In the genomic region with DNA sequence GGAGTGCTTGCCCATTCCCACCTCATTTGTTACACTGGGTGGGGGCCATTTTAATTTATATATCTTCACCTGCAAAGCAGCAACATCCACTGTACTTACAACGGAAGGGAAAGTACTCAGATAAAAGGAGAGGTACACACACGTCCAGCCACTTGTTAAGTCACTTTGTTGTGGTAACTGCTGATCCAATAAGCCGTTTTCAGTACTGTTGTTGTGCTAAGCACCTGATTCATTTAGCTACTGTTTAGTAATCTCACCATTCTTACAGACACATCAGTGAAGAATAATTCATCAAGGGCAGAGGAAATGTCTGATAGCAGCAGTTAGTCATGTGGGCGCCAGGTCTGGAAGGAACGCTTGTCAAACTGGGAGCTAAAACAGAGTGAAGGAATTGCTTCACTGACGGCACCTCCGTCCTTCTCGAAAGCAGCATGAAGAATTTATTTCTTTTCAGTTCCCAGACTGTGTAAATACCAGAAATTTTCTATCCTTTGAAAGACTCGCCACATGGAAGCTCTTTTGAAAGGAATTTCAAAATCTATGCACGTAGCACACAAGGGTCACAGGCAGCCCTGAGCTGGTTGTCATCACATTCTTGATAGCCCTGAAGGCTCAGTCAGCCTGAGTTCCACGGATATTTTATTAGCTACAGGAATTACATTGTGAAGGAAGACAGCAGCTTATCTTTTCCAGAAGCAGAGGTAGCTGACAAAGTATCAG, we compare ENCODE assay signal across 10 mouse cellular contexts.
A peak's percentile ranks its signal among the peaks of the same experiment; 100 is the strongest.
DNase-seq lines count a peak whose midpoint lies in the region; ATAC-seq and TF ChIP-seq lines count a peak whose summit lies in the region.
"Had no signal": no experiment of that assay in that cellular context is flagged by ENCODE, and none has a peak within 500 bp of the region (broad histone marks: within the 10 kb centered on the region; RNA-seq: fewer than 3 reads in every experiment).

No protein-coding gene starts in this region.

- ATAC-seq in heart, embryonic 16.5 days (replicated peaks; ENCODE audit: extremely low read depth, insufficient read depth, low FRiP score): peak; percentile 37; the same call in 1 of the 2 replicates
- ATAC-seq in embryonic facial prominence, embryonic 12.5 days (ENCODE audit: insufficient number of reproducible peaks, insufficient read depth, low FRiP score, low TSS enrichment): 0 out of 2 replicates have a peak, but pooled peaks have one; percentile 22
- ATAC-seq: Patski had no signal

- H3K27ac ChIP-seq in heart, embryonic 16.5 days (ENCODE audit: low read length): peak overlapping the region; percentile 65
- H3K27ac ChIP-seq in ES-E14 (ENCODE audit: insufficient read depth, low read depth, low read length, poor library complexity, severe bottlenecking): no peak overlapping the region
- H3K27ac ChIP-seq in embryonic facial prominence, embryonic 12.5 days: peak overlapping the region; percentile 50; the same call in 1 of the 2 replicates

- WGBS in heart, embryonic 16.5 days: 12% methylated on average over 11 of the region's 11 CpGs
- 37% methylated on average over 11 of the region's 11 CpGs for WGBS in embryonic facial prominence, embryonic 12.5 days

- no peak overlapping the region for H3K4me3 ChIP-seq in heart, embryonic 16.5 days (ENCODE audit: low read length)
- H3K4me3 ChIP-seq in ES-E14 (ENCODE audit: insufficient read depth in 1 of 2, low read depth in 1 of 2, low read length in 2 of 2, poor library complexity in 1 of 2, severe bottlenecking in 1 of 2): no peak overlapping the region
- no peak overlapping the region for H3K4me3 ChIP-seq in embryonic facial prominence, embryonic 12.5 days

- in situ Hi-C loops in ES-E14 (cut with MboI; ENCODE audit: low sequenced_read_pairs in 2 of 2, unreplicated experiment in 2 of 2): no loop called here

- peaks cover 24% of the 10 kb centered on the region for H3K4me1 ChIP-seq in heart, embryonic 16.5 days (ENCODE audit: control insufficient read depth, insufficient read depth, low read length)
- H3K4me1 ChIP-seq in ES-E14 (ENCODE audit: control insufficient read depth in 2 of 2, insufficient read depth in 2 of 2, low read length in 2 of 2, poor library complexity in 1 of 2): no peaks in the 10 kb centered on the region
- peaks cover 26% of the 10 kb centered on the region for H3K4me1 ChIP-seq in embryonic facial prominence, embryonic 12.5 days

- DNase-seq in heart, postnatal 4 days: no peak
- peak; percentile 43 for DNase-seq in ES-E14 (ENCODE audit: low read depth, low spot score)
- DNase-seq in mesoderm, embryonic 11.5 days (ENCODE audit: low read depth, low spot score): peak; percentile 76
- no peak for DNase-seq in left cerebral cortex, postnatal 25 days (ENCODE audit: low spot score in 2 of 2)
- DNase-seq in ovary, postnatal 14 days (ENCODE audit: low spot score): no peak
- DNase-seq: cerebellum, postnatal 36 days had no signal

- no peaks in the 10 kb centered on the region for H3K27me3 ChIP-seq in heart, embryonic 16.5 days (ENCODE audit: control insufficient read depth, insufficient read depth, low read length)
- H3K27me3 ChIP-seq in embryonic facial prominence, embryonic 12.5 days: no peaks in the 10 kb centered on the region
- H3K27me3 ChIP-seq: Patski had no signal

- peak overlapping the region; percentile 46 for H3K4me2 ChIP-seq in heart, embryonic 16.5 days (ENCODE audit: low read depth, low read length)
- H3K4me2 ChIP-seq in embryonic facial prominence, embryonic 12.5 days (replicated peaks): no peak overlapping the region
- H3K4me2 ChIP-seq: liver, embryonic 11.5 days had no signal

- no peaks in the 10 kb centered on the region for H3K9me3 ChIP-seq in heart, embryonic 16.5 days (replicated peaks; ENCODE audit: control insufficient read depth, low read length)
- no peaks in the 10 kb centered on the region for H3K9me3 ChIP-seq in ES-E14 (ENCODE audit: control insufficient read depth, insufficient read depth, low read depth, low read length)
- no peaks in the 10 kb centered on the region for H3K9me3 ChIP-seq in embryonic facial prominence, embryonic 12.5 days

- H3K9ac ChIP-seq in heart, embryonic 16.5 days (ENCODE audit: low read length): no peak overlapping the region
- no peak overlapping the region for H3K9ac ChIP-seq in ES-E14 (ENCODE audit: insufficient read depth, low read depth, low read length, poor library complexity, severe bottlenecking)
- no peak overlapping the region for H3K9ac ChIP-seq in embryonic facial prominence, embryonic 12.5 days

- no peaks in the 10 kb centered on the region for H3K36me3 ChIP-seq in heart, embryonic 16.5 days (ENCODE audit: control insufficient read depth, insufficient read depth)
- H3K36me3 ChIP-seq in ES-E14 (ENCODE audit: control insufficient read depth, insufficient read depth, low read length, poor library complexity, severe bottlenecking): no peaks in the 10 kb centered on the region
- no peaks in the 10 kb centered on the region for H3K36me3 ChIP-seq in embryonic facial prominence, embryonic 12.5 days

- intact Hi-C loops in left cerebral cortex, postnatal 25 days (cut with DNase I): no loop called here

TF ChIP-seq in ES-E14, 5 proteins besides CTCF, POLR2A, EP300 and RAD21:
- no peak for TF ChIP-seq CHD2 (IDR thresholded peaks at IDR 0.05; ENCODE audit: low read depth, low read length)
- TF ChIP-seq MAFK (IDR thresholded peaks at IDR 0.05; ENCODE audit: insufficient read depth, low read depth, low read length): no peak
- no peak for TF ChIP-seq ZNF384 (IDR thresholded peaks at IDR 0.05; ENCODE audit: low read depth, low read length)
- TF ChIP-seq ZC3H11A (IDR thresholded peaks at IDR 0.05; ENCODE audit: borderline replicate concordance, low read depth, low read length): no peak
- no peak for TF ChIP-seq HCFC1 (IDR thresholded peaks at IDR 0.05; ENCODE audit: borderline replicate concordance, insufficient read depth, low read length)

Comparison
In these comparisons a context has a peak if more than half of its experiments do, and no peak if none do; other contexts are left out.
1. DNase-seq: peak in ES-E14 (single experiment) and mesoderm, embryonic 11.5 days (single experiment); none in heart, postnatal 4 days (single experiment), left cerebral cortex, postnatal 25 days (0 of 2) and ovary, postnatal 14 days (single experiment).